Mouse (Mus musculus) kidney, adult 18-20 months (tissue): ENCODE measurements around the gene Chkb.

Experiments used
- DNase-seq: peaks from one replicate; pipeline ENCODE4 v3.0.0; 2021

Gene Chkb

GRCm38 (mm10) chr15:89429352-89430221 is at the start of gene Chkb, which contains the start of the genes C730034F03Rik and Gm44502:
Gene Chkb, minus strand, starts transcription at chr15:89429908.
Gene C730034F03Rik, plus strand, starts transcription at chr15:89429589.
Gene Gm44502, minus strand, starts transcription at chr15:89429696.
- DNase-seq, result peak; percentile 92

- no peak for DNase-seq
Measured at GRCm38 (mm10) chr15:89478622-89479021, 48.9 kb upstream of the Chkb start.

GRCm38 (mm10) chr15:89477806-89478205 is 48.1 kb upstream of the Chkb start:
- no peak for DNase-seq

- peak; percentile 58 for DNase-seq
Measured at GRCm38 (mm10) chr15:89477091-89477491, 47.4 kb upstream of the Chkb start, which contains the start of gene Arsa. Gene Arsa, minus strand, starts transcription at chr15:89477425.

- no peak for DNase-seq
Measured at GRCm38 (mm10) chr15:89476475-89476815, 46.7 kb upstream of the Chkb start.

- DNase-seq, result peak; percentile 95
Measured at GRCm38 (mm10) chr15:89475611-89476474, 46.1 kb upstream of the Chkb start.

GRCm38 (mm10) chr15:89475293-89475600 is 45.5 kb upstream of the Chkb start:
- no peak for DNase-seq

GRCm38 (mm10) chr15:89474596-89475292 is 45.0 kb upstream of the Chkb start:
- no peak for DNase-seq

- no peak for DNase-seq
Measured at GRCm38 (mm10) chr15:89473921-89474320, 44.2 kb upstream of the Chkb start.

GRCm38 (mm10) chr15:89473370-89473769 is 43.7 kb upstream of the Chkb start:
- no peak for DNase-seq

GRCm38 (mm10) chr15:89471476-89471875 is 41.8 kb upstream of the Chkb start:
- DNase-seq, result no peak

- no peak for DNase-seq
Measured at GRCm38 (mm10) chr15:89468577-89468976, 38.9 kb upstream of the Chkb start.

GRCm38 (mm10) chr15:89465052-89465451 is 35.3 kb upstream of the Chkb start:
- no peak for DNase-seq

GRCm38 (mm10) chr15:89463334-89464235 is 33.9 kb upstream of the Chkb start:
- peak; percentile 31 for DNase-seq

GRCm38 (mm10) chr15:89462176-89462575 is 32.5 kb upstream of the Chkb start:
- no peak for DNase-seq

GRCm38 (mm10) chr15:89461321-89461720 is 31.6 kb upstream of the Chkb start:
- DNase-seq, result no peak

- no peak for DNase-seq
Measured at GRCm38 (mm10) chr15:89460298-89460697, 30.6 kb upstream of the Chkb start.

- DNase-seq, result no peak
Measured at GRCm38 (mm10) chr15:89459821-89460220, 30.1 kb upstream of the Chkb start.

- DNase-seq, result no peak
Measured at GRCm38 (mm10) chr15:89458942-89459341, 29.2 kb upstream of the Chkb start.

GRCm38 (mm10) chr15:89455642-89456041 is 25.9 kb upstream of the Chkb start:
- no peak for DNase-seq

- no peak for DNase-seq
Measured at GRCm38 (mm10) chr15:89454857-89455256, 25.1 kb upstream of the Chkb start.

GRCm38 (mm10) chr15:89453865-89454478 is 24.3 kb upstream of the Chkb start, which contains the start of gene Mapk8ip2:
Gene Mapk8ip2, plus strand, starts transcription at chr15:89453913.
- no peak for DNase-seq
